ENCODE assay signal across 17 mouse cellular contexts in genomic region chr11:57683931-57684330, GRCm38 (mm10). TPM values are rescaled to one million over a fixed set of nuclear protein-coding genes. Genes with fewer than 3 reads are reported as not detected.
DNase-seq lines count a peak whose midpoint lies in the region; ATAC-seq and TF ChIP-seq lines count a peak whose summit lies in the region.
"Had no signal": no experiment of that assay in that cellular context is flagged by ENCODE, and none has a peak within 500 bp of the region (broad histone marks: within the 10 kb centered on the region; RNA-seq: fewer than 3 reads in every experiment).

No protein-coding gene starts in this region.

- 2% methylated on average over 8 of the region's 8 CpGs for WGBS in limb, embryonic 14.5 days
- WGBS in kidney, embryonic 16.5 days = 20% methylated on average over 8 of the region's 8 CpGs

- peak; percentile 24 to 53 for DNase-seq in cerebellum, postnatal 10 days
- no peak for DNase-seq in cerebellum, postnatal 4 days (ENCODE audit: low spot score in 2 of 2)
- DNase-seq in fibroblast of lung, adult 2 months (ENCODE audit: low read depth) = peak; percentile 49
- no peak for DNase-seq in limb, embryonic 14.5 days (ENCODE audit: low spot score)
- no peak for DNase-seq in T-cell, adult 2 months (ENCODE audit: low spot score)
- no peak for DNase-seq in urinary bladder, adult 18-20 months (ENCODE audit: low spot score in 2 of 2)
- DNase-seq: embryo, embryonic 11 days; heart, adult 2 months; heart, postnatal 4 days; layer of hippocampus, postnatal 36 days; lung, postnatal 36 days; thymus, adult 18-20 months had no signal

- no peaks in the 10 kb centered on the region for H3K36me3 ChIP-seq in C2C12 (ENCODE audit: control insufficient read depth, insufficient read depth)
- H3K36me3 ChIP-seq in limb, embryonic 14.5 days (ENCODE audit: control insufficient read depth, insufficient read depth, low read length) = no peaks in the 10 kb centered on the region
- H3K36me3 ChIP-seq in kidney, embryonic 16.5 days (ENCODE audit: insufficient read depth, low read length) = no peaks in the 10 kb centered on the region

- H3K79me2 ChIP-seq in C2C12 (ENCODE audit: control insufficient read depth, insufficient read depth) = peaks cover 29% of the 10 kb centered on the region

- no peak overlapping the region for H3ac ChIP-seq in C2C12 (ENCODE audit: control insufficient read depth, insufficient read length, low read depth)

- no peak overlapping the region for H3K9ac ChIP-seq in limb, embryonic 14.5 days (ENCODE audit: low read depth, low read length, severe bottlenecking)
- H3K9ac ChIP-seq in kidney, embryonic 16.5 days (replicated peaks; ENCODE audit: low read length) = no peak overlapping the region
- H3K9ac ChIP-seq: forebrain, embryonic 13.5 days; liver, embryonic 12.5 days had no signal

- no peaks in the 10 kb centered on the region for H3K27me3 ChIP-seq in C2C12 (ENCODE audit: control insufficient read depth, insufficient read depth, insufficient read length)
- no peaks in the 10 kb centered on the region for H3K27me3 ChIP-seq in limb, embryonic 14.5 days (ENCODE audit: control insufficient read depth, insufficient read depth, low read length)
- H3K27me3 ChIP-seq in kidney, embryonic 16.5 days (ENCODE audit: insufficient read depth, low read length) = no peaks in the 10 kb centered on the region
- H3K27me3 ChIP-seq: forebrain, embryonic 13.5 days; liver, embryonic 12.5 days had no signal

- H3K4me1 ChIP-seq in limb, embryonic 14.5 days (ENCODE audit: control insufficient read depth, insufficient read depth, low read length) = peaks cover 33% of the 10 kb centered on the region
- peaks cover 47% of the 10 kb centered on the region for H3K4me1 ChIP-seq in kidney, embryonic 16.5 days (ENCODE audit: insufficient read depth, low read length)

- H3K27ac ChIP-seq in limb, embryonic 14.5 days (replicated peaks; ENCODE audit: low read depth, low read length) = no peak overlapping the region
- H3K27ac ChIP-seq in kidney, embryonic 16.5 days (ENCODE audit: low read length) = no peak overlapping the region
- H3K27ac ChIP-seq: forebrain, embryonic 13.5 days; heart, adult 2 months; liver, embryonic 12.5 days had no signal

- no peak overlapping the region for H3K4me3 ChIP-seq in C2C12 (ENCODE audit: insufficient read depth, poor library complexity, severe bottlenecking)
- no peak overlapping the region for H3K4me3 ChIP-seq in limb, embryonic 14.5 days (replicated peaks; ENCODE audit: low read length)
- no peak overlapping the region for H3K4me3 ChIP-seq in kidney, embryonic 16.5 days (ENCODE audit: low read length)
- H3K4me3 ChIP-seq: forebrain, embryonic 13.5 days; heart, adult 2 months; liver, embryonic 12.5 days had no signal

- TF ChIP-seq CTCF in C2C12 (IDR thresholded peaks at IDR 0.05; ENCODE audit: control insufficient read depth, insufficient read depth, insufficient read length) = no peak

- no peaks in the 10 kb centered on the region for H3K9me3 ChIP-seq in limb, embryonic 14.5 days (ENCODE audit: control insufficient read depth, low read length)
- no peaks in the 10 kb centered on the region for H3K9me3 ChIP-seq in kidney, embryonic 16.5 days (ENCODE audit: low read length)
- H3K9me3 ChIP-seq: forebrain, embryonic 13.5 days; liver, embryonic 12.5 days had no signal

- no peak for TF ChIP-seq POLR2A in limb, embryonic 14.5 days (IDR thresholded peaks at IDR 0.05; ENCODE audit: borderline replicate concordance, extremely low read depth, insufficient read depth, insufficient read length)

- ATAC-seq in limb, embryonic 14.5 days (ENCODE audit: low FRiP score, low read depth) = peak; percentile 59
- ATAC-seq in kidney, embryonic 16.5 days (ENCODE audit: low FRiP score, low TSS enrichment) = no peak
- ATAC-seq: forebrain, embryonic 13.5 days; liver, embryonic 12.5 days; midbrain, embryonic 16.5 days had no signal

- no peaks in the 10 kb centered on the region for H3K79me3 ChIP-seq in C2C12 (ENCODE audit: low read depth)

- H3K4me2 ChIP-seq in limb, embryonic 14.5 days (replicated peaks; ENCODE audit: low read depth, low read length, severe bottlenecking) = no peak overlapping the region
- no peak overlapping the region for H3K4me2 ChIP-seq in kidney, embryonic 16.5 days (replicated peaks; ENCODE audit: low read depth, low read length)
- H3K4me2 ChIP-seq: forebrain, embryonic 13.5 days; liver, embryonic 12.5 days had no signal

TF ChIP-seq in C2C12, 6 proteins besides CTCF, POLR2A, EP300 and RAD21:
- TF ChIP-seq CEBPB (IDR thresholded peaks at IDR 0.05; ENCODE audit: low read depth) = no peak
- no peak for TF ChIP-seq MAX (IDR thresholded peaks at IDR 0.05)
- peak; percentile 22 for TF ChIP-seq MYOD1 (IDR thresholded peaks at IDR 0.05; ENCODE audit: control insufficient read depth, insufficient read length, low read depth)

RNA-seq across cellular contexts. Expression of gene Galnt10, which starts 38.7 kb away (rescaled TPM):
- 43.0 TPM for polyA plus RNA-seq in C2C12 (2012; fragmentation: generic; extraction: Trizol)
- 26.5 and 30.3 TPM in 2 replicates for polyA plus RNA-seq in limb, embryonic 14.5 days (2012; rRNA removed)
- 24.4 and 27.5 TPM in 2 replicates for polyA plus RNA-seq in limb, embryonic 14.5 days (2014; fragmentation: Nextera tagmentation; extraction: Ambion mirVana)
- polyA plus RNA-seq in kidney, embryonic 16.5 days (2015; fragmentation: Nextera tagmentation; extraction: Ambion mirVana) = 23.6 TPM in 2 replicates

Comparison
In these comparisons a context has a peak if more than half of its experiments do, and no peak if none do; other contexts are left out.
1. DNase-seq: peak in cerebellum, postnatal 10 days (2 of 2) and fibroblast of lung, adult 2 months (single experiment); none in cerebellum, postnatal 4 days (0 of 2), limb, embryonic 14.5 days (single experiment), T-cell, adult 2 months (single experiment) and urinary bladder, adult 18-20 months (0 of 2).